Mouse (Mus musculus): ENCODE measurements at regions not wholly inside any gene's neighbourhood (a gene's known extent, or its start where the extent isn't known, plus 50 kb on each side); places are given as distances from the start of the nearest gene placed in this dataset.

DNA sequence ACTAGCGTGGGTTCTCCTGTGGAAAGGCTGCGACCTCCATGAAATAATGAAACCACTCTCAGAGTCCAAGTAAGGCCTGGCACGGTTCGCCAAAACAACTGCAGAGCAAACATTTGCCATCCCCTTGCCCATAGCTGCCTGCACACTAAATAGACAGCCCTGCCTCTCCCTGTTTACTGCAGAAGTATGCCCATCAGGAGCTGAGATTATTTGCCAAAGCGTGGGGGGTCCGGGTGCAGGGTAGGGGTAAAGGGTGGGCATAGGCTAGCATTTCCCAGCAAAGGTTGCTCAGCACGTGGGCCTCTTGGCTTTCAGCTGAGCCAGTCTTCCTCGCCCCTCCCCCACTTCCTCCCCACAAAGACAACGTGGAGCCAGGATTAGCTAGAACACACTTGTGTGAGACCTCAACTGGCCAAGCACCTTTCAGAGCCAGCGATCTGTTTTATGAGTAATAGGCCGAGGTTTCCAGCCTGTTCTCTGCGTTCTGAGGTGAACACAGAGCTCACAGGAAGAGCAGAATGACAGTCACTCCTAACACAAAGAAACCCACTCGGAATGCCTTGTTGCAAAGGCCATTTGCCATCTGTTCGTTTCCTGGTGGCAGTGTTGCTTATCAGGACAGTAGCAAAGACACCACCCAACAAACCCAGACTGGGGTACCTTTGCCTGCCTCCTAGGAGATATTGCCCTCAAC is 55.6 kb upstream of the Cep85l start:
- DNase-seq (ENCODE audit: low spot score) = peak; percentile 65

GRCm38 (mm10) chr10:53434376-53435171 is 54.8 kb upstream of the Cep85l start:
- DNase-seq (ENCODE audit: low spot score) = peak; percentile 64

DNA sequence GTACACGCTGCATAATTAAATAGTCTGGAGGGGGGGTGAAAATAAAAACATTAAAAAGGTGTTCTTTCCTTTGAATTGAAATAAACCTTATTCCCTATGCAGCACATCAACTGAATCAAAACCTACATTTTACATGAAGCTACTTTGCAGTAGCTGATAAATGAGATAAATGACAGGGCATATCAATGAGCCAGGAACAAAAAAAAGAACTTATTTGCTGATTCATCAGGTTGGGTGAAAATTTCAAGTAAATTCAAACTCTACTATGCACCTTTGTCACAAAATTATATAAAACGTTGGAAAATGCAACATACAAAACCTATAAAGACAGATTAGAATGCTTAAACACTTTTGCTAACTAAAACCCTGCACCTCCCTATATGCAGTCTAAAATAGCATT is 53.0 kb upstream of the Cep85l start:
- DNase-seq (ENCODE audit: low spot score) = no peak

DNA sequence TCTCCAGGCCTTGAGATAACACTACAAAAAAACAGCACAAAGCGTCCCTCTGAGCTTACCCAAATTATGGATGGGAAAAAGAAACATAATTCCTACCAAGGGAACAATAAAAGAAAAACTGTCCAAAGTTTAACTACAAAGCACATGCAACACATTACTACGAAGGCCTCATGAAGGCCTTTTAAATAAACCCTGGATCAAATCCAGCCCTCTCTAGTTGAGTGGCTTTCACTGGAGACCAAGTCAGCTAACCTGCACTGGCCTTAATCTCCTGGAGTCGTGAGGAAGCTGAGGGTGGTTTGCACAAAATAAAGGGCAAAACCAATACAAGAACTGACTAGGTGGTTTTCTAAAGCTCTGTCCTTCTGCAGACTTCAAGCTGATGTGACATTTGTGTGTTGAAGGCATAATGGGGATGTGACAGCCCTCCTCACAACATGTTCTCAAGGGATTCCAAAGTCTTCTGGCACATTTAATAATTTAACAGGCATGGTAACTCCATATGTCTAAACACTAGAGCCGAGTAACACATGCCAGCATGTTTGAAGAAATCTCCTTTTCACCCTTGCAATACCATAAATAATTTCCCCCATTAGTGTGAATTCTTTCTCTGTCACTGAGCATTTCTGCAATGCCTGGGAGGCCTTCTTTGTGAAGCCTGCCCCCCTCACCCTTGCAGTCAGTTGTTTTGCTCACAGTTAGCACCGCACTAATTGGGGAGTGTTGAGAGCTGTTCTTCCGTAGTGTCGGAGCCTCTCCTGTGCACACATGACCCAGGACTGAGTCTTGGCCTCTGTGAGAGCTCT is 50.0 kb upstream of the Cep85l start:
- DNase-seq (ENCODE audit: low spot score) = peak; percentile 54

Data from embryo, embryonic 10.5 days (tissue).